Comparison of ENCODE assay signal across 8 mouse cellular contexts in genomic region chr11:116652330-116653098, GRCm38 (mm10). TPM values are rescaled to one million over a fixed set of nuclear protein-coding genes. Genes with fewer than 3 reads are reported as not detected.
DNase-seq lines count a peak whose midpoint lies in the region; ATAC-seq and TF ChIP-seq lines count a peak whose summit lies in the region.

No protein-coding gene starts in this region.

- TF ChIP-seq POLR2A in limb, embryonic 14.5 days (IDR thresholded peaks at IDR 0.05; ENCODE audit: borderline replicate concordance, extremely low read depth, insufficient read depth, insufficient read length) = no peak

- intact Hi-C loops in heart, postnatal 10 days (cut with DNase I) = no loop called here

- DNase-seq in heart, postnatal 10 days = no peak
- DNase-seq in limb, embryonic 14.5 days (ENCODE audit: low spot score) = no peak
- DNase-seq in right cerebral cortex, postnatal 36 days (ENCODE audit: low spot score in 2 of 2) = no peak
- DNase-seq in thymus, adult 18-20 months = no peak
- no peak for DNase-seq in urinary bladder, adult 2 months (ENCODE audit: low spot score)

- no peak overlapping the region for H3K9ac ChIP-seq in heart, embryonic 15.5 days
- no peak overlapping the region for H3K9ac ChIP-seq in forebrain, embryonic 12.5 days
- no peak overlapping the region for H3K9ac ChIP-seq in limb, embryonic 14.5 days (ENCODE audit: low read depth, low read length, severe bottlenecking)

- H3K4me3 ChIP-seq in heart, embryonic 15.5 days = peak overlapping the region; percentile 59
- H3K4me3 ChIP-seq in brown adipose tissue, adult 24 weeks (ENCODE audit: insufficient read depth, low read depth, low read length) = peak overlapping the region; percentile 66
- H3K4me3 ChIP-seq in forebrain, embryonic 12.5 days (replicated peaks) = peak overlapping the region; percentile 51
- no peak overlapping the region for H3K4me3 ChIP-seq in limb, embryonic 14.5 days (replicated peaks; ENCODE audit: low read length)

- no peak for ATAC-seq in heart, embryonic 15.5 days (replicated peaks; ENCODE audit: insufficient number of reproducible peaks, insufficient read depth, low FRiP score, low read depth)
- no peak for ATAC-seq in forebrain, embryonic 12.5 days (ENCODE audit: low FRiP score)
- no peak for ATAC-seq in limb, embryonic 14.5 days (ENCODE audit: low FRiP score, low read depth)

- no peaks in the 10 kb centered on the region for H3K36me3 ChIP-seq in heart, embryonic 15.5 days
- H3K36me3 ChIP-seq in forebrain, embryonic 12.5 days (replicated peaks) = no peaks in the 10 kb centered on the region
- H3K36me3 ChIP-seq in limb, embryonic 14.5 days (ENCODE audit: control insufficient read depth, insufficient read depth, low read length) = no peaks in the 10 kb centered on the region

- H3K4me2 ChIP-seq in heart, embryonic 15.5 days = peak overlapping the region; percentile 96
- peak overlapping the region; percentile 92; the same call in 1 of the 2 replicates for H3K4me2 ChIP-seq in forebrain, embryonic 12.5 days
- peak overlapping the region; percentile 86 for H3K4me2 ChIP-seq in limb, embryonic 14.5 days (replicated peaks; ENCODE audit: low read depth, low read length, severe bottlenecking)

- H3K27ac ChIP-seq in heart, embryonic 15.5 days = no peak overlapping the region
- peak overlapping the region; percentile 36 for H3K27ac ChIP-seq in brown adipose tissue, adult 24 weeks (replicated peaks; ENCODE audit: low read depth, low read length)
- H3K27ac ChIP-seq in forebrain, embryonic 12.5 days = no peak overlapping the region
- no peak overlapping the region for H3K27ac ChIP-seq in limb, embryonic 14.5 days (replicated peaks; ENCODE audit: low read depth, low read length)

- H3K4me1 ChIP-seq in heart, embryonic 15.5 days (replicated peaks) = peaks cover 39% of the 10 kb centered on the region
- no peaks in the 10 kb centered on the region; the same call in 1 of the 2 replicates for H3K4me1 ChIP-seq in brown adipose tissue, adult 24 weeks (ENCODE audit: control insufficient read depth, insufficient read depth, insufficient read length, low read length)
- peaks cover 26% of the 10 kb centered on the region for H3K4me1 ChIP-seq in forebrain, embryonic 12.5 days
- H3K4me1 ChIP-seq in limb, embryonic 14.5 days (ENCODE audit: control insufficient read depth, insufficient read depth, low read length) = peaks cover 10% of the 10 kb centered on the region

- peaks cover 63% of the 10 kb centered on the region for H3K27me3 ChIP-seq in heart, embryonic 15.5 days
- peaks cover 72% of the 10 kb centered on the region for H3K27me3 ChIP-seq in forebrain, embryonic 12.5 days
- H3K27me3 ChIP-seq in limb, embryonic 14.5 days (ENCODE audit: control insufficient read depth, insufficient read depth, low read length) = peaks cover 26% of the 10 kb centered on the region

- no peaks in the 10 kb centered on the region for H3K9me3 ChIP-seq in heart, embryonic 15.5 days (replicated peaks)
- H3K9me3 ChIP-seq in forebrain, embryonic 12.5 days = no peaks in the 10 kb centered on the region
- H3K9me3 ChIP-seq in limb, embryonic 14.5 days (ENCODE audit: control insufficient read depth, low read length) = no peaks in the 10 kb centered on the region

- 69% methylated on average over 25 of the region's 25 CpGs for WGBS in heart, embryonic 15.5 days
- 62% methylated on average over 25 of the region's 25 CpGs for WGBS in forebrain, embryonic 12.5 days
- WGBS in limb, embryonic 14.5 days = 64% methylated on average over 25 of the region's 25 CpGs

RNA-seq across cellular contexts. Expression of gene Prcd, which starts 0.8 kb away (rescaled TPM):
- 1.3 and 1.4 TPM in 2 replicates for polyA plus RNA-seq in heart, embryonic 15.5 days (2015; fragmentation: Nextera tagmentation; extraction: Ambion mirVana)
- total RNA-seq in heart, postnatal 10 days (2021) = 1 to 10 TPM; 1.4 to 1.7 TPM
- 1.5 TPM in 1 of 2 replicates, not detected in the other for polyA plus RNA-seq in brown adipose tissue, adult 24 weeks (2012; ENCODE audit: insufficient read depth, insufficient read length, missing spikeins)
- polyA plus RNA-seq in forebrain, embryonic 12.5 days (2016; fragmentation: Nextera tagmentation; extraction: Ambion mirVana) = 0.76 and 1.3 TPM in 2 replicates
- 0.38 and 0.85 TPM in 2 replicates for polyA plus RNA-seq in limb, embryonic 14.5 days (2012; rRNA removed)
- 1.2 and 1.4 TPM in 2 replicates for polyA plus RNA-seq in limb, embryonic 14.5 days (2014; fragmentation: Nextera tagmentation; extraction: Ambion mirVana)
- polyA plus RNA-seq in urinary bladder, adult 2 months (2012; rRNA removed) = 2.0 and 3.1 TPM in 2 replicates

RNA-seq across cellular contexts. Expression of gene Cygb, which starts 1.6 kb away (rescaled TPM):
- polyA plus RNA-seq in heart, embryonic 15.5 days (2015; fragmentation: Nextera tagmentation; extraction: Ambion mirVana) = 9.1 and 11.6 TPM in 2 replicates
- total RNA-seq in heart, postnatal 10 days (2021) = 10 to 100 TPM; 76.2 to 85.4 TPM
- 13.4 and 18.7 TPM in 2 replicates for polyA plus RNA-seq in brown adipose tissue, adult 24 weeks (2012; ENCODE audit: insufficient read depth, insufficient read length, missing spikeins)
- 4.2 and 4.3 TPM in 2 replicates for polyA plus RNA-seq in forebrain, embryonic 12.5 days (2016; fragmentation: Nextera tagmentation; extraction: Ambion mirVana)
- 12.1 and 12.3 TPM in 2 replicates for polyA plus RNA-seq in limb, embryonic 14.5 days (2012; rRNA removed)
- 11.7 and 13.4 TPM in 2 replicates for polyA plus RNA-seq in limb, embryonic 14.5 days (2014; fragmentation: Nextera tagmentation; extraction: Ambion mirVana)
- polyA plus RNA-seq in urinary bladder, adult 2 months (2012; rRNA removed) = 156 and 160 TPM in 2 replicates

RNA-seq across cellular contexts. Expression of gene Rhbdf2, which starts 25.7 kb away (rescaled TPM):
- 6.7 and 10.4 TPM in 2 replicates for polyA plus RNA-seq in heart, embryonic 15.5 days (2015; fragmentation: Nextera tagmentation; extraction: Ambion mirVana)
- 10 to 100 TPM; 15.4 to 17.7 TPM for total RNA-seq in heart, postnatal 10 days (2021)
- polyA plus RNA-seq in brown adipose tissue, adult 24 weeks (2012; ENCODE audit: insufficient read depth, insufficient read length, missing spikeins) = 4.4 and 8.2 TPM in 2 replicates
- 1.4 and 1.9 TPM in 2 replicates for polyA plus RNA-seq in forebrain, embryonic 12.5 days (2016; fragmentation: Nextera tagmentation; extraction: Ambion mirVana)
- 11.4 and 15.0 TPM in 2 replicates for polyA plus RNA-seq in limb, embryonic 14.5 days (2012; rRNA removed)
- 5.0 and 5.5 TPM in 2 replicates for polyA plus RNA-seq in limb, embryonic 14.5 days (2014; fragmentation: Nextera tagmentation; extraction: Ambion mirVana)
- 15.4 and 17.0 TPM in 2 replicates for polyA plus RNA-seq in urinary bladder, adult 2 months (2012; rRNA removed)
